Mouse (Mus musculus): ENCODE measurements at regions not wholly inside any gene's neighbourhood (a gene's known extent, or its start where the extent isn't known, plus 50 kb on each side); places are given as distances from the start of the nearest gene placed in this dataset.
A peak's percentile ranks its signal among the peaks of the same experiment; 100 is the strongest.

DNA sequence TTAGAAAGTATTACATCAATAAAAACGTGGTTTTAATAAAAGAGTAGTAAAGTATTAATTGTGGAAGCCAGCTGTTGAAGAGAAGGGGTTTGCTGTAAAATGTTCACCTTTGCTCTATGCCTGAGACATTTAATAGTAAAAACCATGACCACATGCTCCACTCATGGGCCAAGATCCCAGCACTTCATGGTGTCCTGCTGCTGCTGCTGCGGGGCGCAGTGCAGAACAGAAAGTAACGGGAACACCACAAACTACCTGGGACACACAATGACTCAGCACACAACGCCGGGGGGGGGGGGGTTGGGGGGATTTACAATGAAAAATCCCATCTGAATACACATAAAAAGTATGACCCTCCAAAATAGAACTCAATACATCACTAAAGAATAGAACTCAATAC, 124.8 kb upstream of the Klf14 start:
- Histone ChIP-seq H3K36me3 (ENCODE audit: control insufficient read depth, insufficient read depth, low read length) (no peaks in the 10 kb centered on the region), H3K4me2 (ENCODE audit: low read length) (no peak overlapping the region), H3K4me1 (ENCODE audit: control insufficient read depth in 2 of 2, insufficient read depth in 2 of 2, low read length in 2 of 2) (peaks cover 29 to 30% of the 10 kb centered on the region in 2 experiments), H3K9ac (ENCODE audit: low read length) (no peak overlapping the region), H3K27ac (replicated peaks in 1 of 2; ENCODE audit: control insufficient read depth in 1 of 2, insufficient read depth in 1 of 2, low read depth in 2 of 2, low read length in 2 of 2) (no peak overlapping the region), H3K9me3 (ENCODE audit: control insufficient read depth, low read length) (no peaks in the 10 kb centered on the region), H3K4me3 (ENCODE audit: control insufficient read depth in 1 of 2, insufficient read depth in 1 of 2, low read depth in 1 of 2, low read length in 2 of 2) (no peak overlapping the region), H3K27me3 (ENCODE audit: control insufficient read depth, insufficient read depth, low read length) (no peaks in the 10 kb centered on the region)
- no peak for ATAC-seq (ENCODE audit: insufficient number of reproducible peaks, insufficient read depth, low FRiP score, low read depth)
- WGBS, result 78% methylated on average over 6 of the region's 6 CpGs

DNA sequence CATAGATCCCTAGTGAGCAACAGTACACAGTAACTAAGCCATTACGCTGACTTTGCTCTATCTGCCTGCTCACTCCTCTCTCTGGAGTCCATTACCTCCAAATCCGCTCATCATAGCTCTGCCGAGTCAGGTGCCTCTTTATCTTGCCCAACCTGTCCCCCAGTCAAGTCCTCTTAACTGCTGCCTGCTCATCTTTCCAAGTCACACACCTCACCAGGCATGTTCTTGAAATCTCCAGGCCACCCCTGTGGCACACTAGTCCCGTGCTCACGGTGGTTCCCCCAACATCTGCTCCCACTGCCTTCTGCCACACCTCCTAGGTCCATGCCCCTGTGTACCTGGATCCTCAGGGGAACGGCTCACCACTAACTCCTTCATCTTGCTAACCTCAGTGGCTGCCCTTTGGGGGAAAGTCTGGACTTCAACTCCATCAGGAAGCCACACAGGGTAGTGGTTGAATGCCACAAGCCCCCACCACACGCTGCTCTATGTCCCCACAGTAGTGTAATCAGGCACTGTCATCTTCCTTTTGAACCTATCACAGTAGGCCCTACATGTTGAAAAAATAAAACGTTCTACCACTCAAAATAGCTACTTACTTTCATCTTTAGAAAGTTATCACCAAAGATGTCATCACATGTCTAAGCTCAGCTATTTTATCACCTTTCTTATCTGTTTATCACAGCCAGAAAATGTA, 126.3 kb upstream of the Klf14 start:
- Histone ChIP-seq H3K4me1 (ENCODE audit: control insufficient read depth in 2 of 2, insufficient read depth in 2 of 2, low read length in 2 of 2) (peaks cover 27 to 31% of the 10 kb centered on the region in 2 experiments), H3K4me2 (ENCODE audit: low read length) (no peak overlapping the region), H3K27me3 (ENCODE audit: control insufficient read depth, insufficient read depth, low read length) (no peaks in the 10 kb centered on the region), H3K4me3 (ENCODE audit: control insufficient read depth in 1 of 2, insufficient read depth in 1 of 2, low read depth in 1 of 2, low read length in 2 of 2) (no peak overlapping the region), H3K36me3 (ENCODE audit: control insufficient read depth, insufficient read depth, low read length) (no peaks in the 10 kb centered on the region), H3K9ac (ENCODE audit: low read length) (no peak overlapping the region), H3K27ac (replicated peaks in 1 of 2; ENCODE audit: control insufficient read depth in 1 of 2, insufficient read depth in 1 of 2, low read depth in 2 of 2, low read length in 2 of 2) (no peak overlapping the region), H3K9me3 (ENCODE audit: control insufficient read depth, low read length) (no peaks in the 10 kb centered on the region)
- WGBS, result 61% methylated on average over 8 of the region's 8 CpGs
- ATAC-seq (ENCODE audit: insufficient number of reproducible peaks, insufficient read depth, low FRiP score, low read depth), result no peak

- 26% methylated on average over 9 of the region's 9 CpGs for WGBS
- peaks cover 27 to 31% of the 10 kb centered on the region in 2 experiments for H3K4me1 ChIP-seq (ENCODE audit: control insufficient read depth in 2 of 2, insufficient read depth in 2 of 2, low read length in 2 of 2)
Observed at GRCm38 (mm10) chr6:31085760-31086108, 126.9 kb upstream of the Klf14 start.

DNA sequence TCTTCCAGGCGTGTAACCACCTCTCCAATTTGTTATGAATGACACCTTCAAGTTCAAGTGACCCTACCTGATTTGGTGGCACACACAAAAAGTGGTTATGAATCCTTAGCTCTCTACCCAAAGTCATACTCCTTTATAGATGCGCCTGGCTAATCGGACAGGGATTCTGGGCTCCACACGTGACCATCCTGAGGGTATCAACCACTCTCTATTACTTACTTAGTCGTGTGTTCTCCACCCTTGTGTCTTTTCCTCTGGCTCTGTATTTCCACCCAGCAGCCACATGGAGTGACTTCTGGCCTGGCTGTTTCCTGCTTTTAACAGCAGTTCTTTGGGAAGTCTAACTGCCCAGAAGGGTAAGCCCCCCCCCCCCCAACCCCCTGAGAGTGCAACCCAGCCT, 127.4 kb upstream of the Klf14 start:
- H3K4me3 ChIP-seq (ENCODE audit: control insufficient read depth in 1 of 2, insufficient read depth in 1 of 2, low read depth in 1 of 2, low read length in 2 of 2), result no peak overlapping the region
- H3K27me3 ChIP-seq (ENCODE audit: control insufficient read depth, insufficient read depth, low read length), result no peaks in the 10 kb centered on the region
- no peak overlapping the region for H3K9ac ChIP-seq (ENCODE audit: low read length)
- H3K9me3 ChIP-seq (ENCODE audit: control insufficient read depth, low read length), result no peaks in the 10 kb centered on the region
- no peak overlapping the region for H3K27ac ChIP-seq (replicated peaks in 1 of 2; ENCODE audit: control insufficient read depth in 1 of 2, insufficient read depth in 1 of 2, low read depth in 2 of 2, low read length in 2 of 2)
- H3K36me3 ChIP-seq (ENCODE audit: control insufficient read depth, insufficient read depth, low read length), result no peaks in the 10 kb centered on the region
- WGBS, result 87% methylated on average over 5 of the region's 5 CpGs
- ATAC-seq (ENCODE audit: insufficient number of reproducible peaks, insufficient read depth, low FRiP score, low read depth), result no peak
- no peak overlapping the region for H3K4me2 ChIP-seq (ENCODE audit: low read length)
- peaks cover 24 to 28% of the 10 kb centered on the region in 2 experiments for H3K4me1 ChIP-seq (ENCODE audit: control insufficient read depth in 2 of 2, insufficient read depth in 2 of 2, low read length in 2 of 2)

More at GRCm38 (mm10) chr6:31085760-31086108, 126.9 kb upstream of the Klf14 start:
- no peak overlapping the region for H3K4me3 ChIP-seq (ENCODE audit: control insufficient read depth in 1 of 2, insufficient read depth in 1 of 2, low read depth in 1 of 2, low read length in 2 of 2)
- no peaks in the 10 kb centered on the region for H3K36me3 ChIP-seq (ENCODE audit: control insufficient read depth, insufficient read depth, low read length)
- no peak overlapping the region for H3K4me2 ChIP-seq (ENCODE audit: low read length)
- no peaks in the 10 kb centered on the region for H3K27me3 ChIP-seq (ENCODE audit: control insufficient read depth, insufficient read depth, low read length)
- no peak overlapping the region for H3K9ac ChIP-seq (ENCODE audit: low read length)
- H3K9me3 ChIP-seq (ENCODE audit: control insufficient read depth, low read length), result no peaks in the 10 kb centered on the region
- ATAC-seq (ENCODE audit: insufficient number of reproducible peaks, insufficient read depth, low FRiP score, low read depth), result no peak
- no peak overlapping the region for H3K27ac ChIP-seq (replicated peaks in 1 of 2; ENCODE audit: control insufficient read depth in 1 of 2, insufficient read depth in 1 of 2, low read depth in 2 of 2, low read length in 2 of 2)

GRCm38 (mm10) chr6:31086798-31087360, 128.0 kb upstream of the Klf14 start:
- Histone ChIP-seq H3K4me2 (ENCODE audit: low read length) (no peak overlapping the region), H3K9me3 (ENCODE audit: control insufficient read depth, low read length) (no peaks in the 10 kb centered on the region), H3K27ac (replicated peaks in 1 of 2; ENCODE audit: control insufficient read depth in 1 of 2, insufficient read depth in 1 of 2, low read depth in 2 of 2, low read length in 2 of 2) (no peak overlapping the region), H3K27me3 (ENCODE audit: control insufficient read depth, insufficient read depth, low read length) (no peaks in the 10 kb centered on the region), H3K9ac (ENCODE audit: low read length) (no peak overlapping the region), H3K4me3 (ENCODE audit: control insufficient read depth in 1 of 2, insufficient read depth in 1 of 2, low read depth in 1 of 2, low read length in 2 of 2) (no peak overlapping the region), H3K4me1 (ENCODE audit: control insufficient read depth in 2 of 2, insufficient read depth in 2 of 2, low read length in 2 of 2) (peaks cover 19 to 25% of the 10 kb centered on the region in 2 experiments), H3K36me3 (ENCODE audit: control insufficient read depth, insufficient read depth, low read length) (no peaks in the 10 kb centered on the region)
- WGBS, result 81% methylated on average over 7 of the region's 7 CpGs
- no peak for ATAC-seq (ENCODE audit: insufficient number of reproducible peaks, insufficient read depth, low FRiP score, low read depth)

DNA sequence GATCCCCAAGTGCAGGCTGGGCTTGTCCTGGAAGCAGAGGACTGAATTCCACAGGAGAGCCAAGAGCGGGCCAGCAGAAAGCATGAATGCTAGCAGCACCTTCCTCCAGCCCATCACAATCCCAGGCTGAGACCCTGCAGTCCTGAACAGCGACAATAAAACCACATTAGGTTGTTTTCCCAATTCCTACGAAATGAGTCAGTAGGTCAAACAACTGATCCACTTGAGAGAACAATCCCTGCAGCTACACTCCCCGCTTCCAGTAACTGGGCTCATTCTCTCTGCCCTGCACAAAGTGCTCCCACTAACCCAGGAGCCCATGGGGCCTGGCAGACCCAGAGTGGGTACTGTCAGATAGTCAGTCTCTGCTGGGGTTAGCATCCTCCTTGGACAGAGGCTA, 128.6 kb upstream of the Klf14 start:
- peaks cover 13 to 20% of the 10 kb centered on the region in 2 experiments; a peak in 3 of 4 replicates for H3K4me1 ChIP-seq (ENCODE audit: control insufficient read depth in 2 of 2, insufficient read depth in 2 of 2, low read length in 2 of 2)
- no peaks in the 10 kb centered on the region for H3K27me3 ChIP-seq (ENCODE audit: control insufficient read depth, insufficient read depth, low read length)
- ATAC-seq (ENCODE audit: insufficient number of reproducible peaks, insufficient read depth, low FRiP score, low read depth), result no peak
- no peaks in the 10 kb centered on the region for H3K9me3 ChIP-seq (ENCODE audit: control insufficient read depth, low read length)
- 54% methylated on average over 4 of the region's 4 CpGs for WGBS
- H3K4me2 ChIP-seq (ENCODE audit: low read length), result no peak overlapping the region
- H3K9ac ChIP-seq (ENCODE audit: low read length), result no peak overlapping the region
- H3K27ac ChIP-seq (replicated peaks in 1 of 2; ENCODE audit: control insufficient read depth in 1 of 2, insufficient read depth in 1 of 2, low read depth in 2 of 2, low read length in 2 of 2), result no peak overlapping the region
- H3K36me3 ChIP-seq (ENCODE audit: control insufficient read depth, insufficient read depth, low read length), result no peaks in the 10 kb centered on the region
- H3K4me3 ChIP-seq (ENCODE audit: control insufficient read depth in 1 of 2, insufficient read depth in 1 of 2, low read depth in 1 of 2, low read length in 2 of 2), result no peak overlapping the region

- Histone ChIP-seq H3K4me2 (ENCODE audit: low read length) (peak overlapping the region; percentile 52), H3K36me3 (ENCODE audit: control insufficient read depth, insufficient read depth, low read length) (no peaks in the 10 kb centered on the region), H3K4me3 (ENCODE audit: control insufficient read depth in 1 of 2, insufficient read depth in 1 of 2, low read depth in 1 of 2, low read length in 2 of 2) (peak overlapping the region; percentile 3 to 7; a peak in 1 of 4 replicates), H3K9me3 (ENCODE audit: control insufficient read depth, low read length) (no peaks in the 10 kb centered on the region), H3K4me1 (ENCODE audit: control insufficient read depth in 2 of 2, insufficient read depth in 2 of 2, low read length in 2 of 2) (peaks cover 8 to 15% of the 10 kb centered on the region in 2 experiments; a peak in 3 of 4 replicates), H3K9ac (ENCODE audit: low read length) (no peak overlapping the region; the same call in 1 of the 2 replicates), H3K27ac (replicated peaks in 1 of 2; ENCODE audit: control insufficient read depth in 1 of 2, insufficient read depth in 1 of 2, low read depth in 2 of 2, low read length in 2 of 2) (no peak overlapping the region), H3K27me3 (ENCODE audit: control insufficient read depth, insufficient read depth, low read length) (no peaks in the 10 kb centered on the region)
- no peak for ATAC-seq (ENCODE audit: insufficient number of reproducible peaks, insufficient read depth, low FRiP score, low read depth)
- 41% methylated on average over 18 of the region's 18 CpGs for WGBS
Observed at GRCm38 (mm10) chr6:31088147-31088972, 129.5 kb upstream of the Klf14 start.
